Mouse (Mus musculus) liver, embryonic 11.5 days (tissue): Measurements from ENCODE around the gene Fam25c. TPM values are rescaled to one million over a fixed set of nuclear protein-coding genes. Genes with fewer than 3 reads are reported as not detected.
A peak's percentile ranks its signal among the peaks of the same experiment; 100 is the strongest.
"Not testable (repeated sequence)": the region's sequence is repeated elsewhere in the genome, so short reads cannot be mapped to it uniquely, and the experiment has no call there.

Experiments used
- ATAC-seq: fragments of 200-750 bp; cut with Nextera tagmentation; replicated peaks from 2 replicates; pipeline ENCODE4 v1.8.0; 2017; ENCODE audit warnings: moderate number of reproducible peaks, mild to moderate bottlenecking, moderate TSS enrichment, moderate library complexity; ENCODE audit not compliant: low FRiP score
- DNase-seq: peaks from one replicate; pipeline ENCODE4 v3.0.0-alpha.2; 2017; ENCODE audit warnings: low spot score
- H3K27ac ChIP-seq: fragments of 300-500 bp; sonication (generic); 2 replicates; pipeline ENCODE4 v1.5.1; 2014; ENCODE audit warnings: mild to moderate bottlenecking, low read depth, low read length, control low read depth
- H3K27me3 ChIP-seq: fragments of 300-500 bp; sonication (generic); replicated peaks from 2 replicates; pipeline ENCODE4 v1.6.1; 2014; ENCODE audit warnings: low read length, mixed read lengths; ENCODE audit not compliant: control insufficient read depth, insufficient read depth
- H3K36me3 ChIP-seq: fragments of 300-500 bp; sonication (generic); 2 replicates; pipeline ENCODE4 v1.6.1; 2014; ENCODE audit warnings: mild to moderate bottlenecking, low read length, moderate library complexity, mixed read lengths; ENCODE audit not compliant: control insufficient read depth, insufficient read depth
- H3K4me1 ChIP-seq: fragments of 300-500 bp; sonication (generic); replicated peaks from 2 replicates; pipeline ENCODE4 v1.6.1; 2014; ENCODE audit warnings: low read length, mixed read lengths; ENCODE audit not compliant: control insufficient read depth, insufficient read depth
- H3K4me2 ChIP-seq: fragments of 300-500 bp; sonication (generic); 2 replicates; pipeline ENCODE4 v1.6.1; 2014; ENCODE audit warnings: mild to moderate bottlenecking, control low read depth, moderate library complexity
- H3K4me3 ChIP-seq: fragments of 300-500 bp; sonication (generic); 2 replicates; pipeline ENCODE4 v1.5.1; 2014; ENCODE audit warnings: low read depth, low read length, control low read depth
- H3K9ac ChIP-seq: fragments of 300-500 bp; sonication (generic); 2 replicates; pipeline ENCODE4 v1.6.1; 2014; ENCODE audit warnings: low read depth, low read length, control low read depth
- H3K9me3 ChIP-seq: fragments of 300-500 bp; sonication (generic); 2 replicates; pipeline ENCODE4 v1.6.1; 2016; ENCODE audit warnings: low read length, inconsistent platforms, mixed read lengths; ENCODE audit not compliant: control insufficient read depth
- WGBS: fragments of 180-500 bp; shearing (Covaris S2); extraction: QIAGEN DNeasy Blood & Tissue Kit; methylation state at CpG from one replicate; pipeline ENCODE4 v1.1.7; 2014; 5-methylcytosine and 5-hydroxymethylcytosine counted together
- polyA plus RNA-seq: library from polyadenylated mRNA; unstranded; fragments of >200 nt; fragmentation: Nextera tagmentation; extraction: Ambion mirVana; gene quantifications from 2 replicates; pipeline ENCODE4 v1.2.1, GENCODE M21; 2014

The Fam25c gene
- polyA plus RNA-seq, 1 experiment from 2014 or later = 0.66 TPM

DNA sequence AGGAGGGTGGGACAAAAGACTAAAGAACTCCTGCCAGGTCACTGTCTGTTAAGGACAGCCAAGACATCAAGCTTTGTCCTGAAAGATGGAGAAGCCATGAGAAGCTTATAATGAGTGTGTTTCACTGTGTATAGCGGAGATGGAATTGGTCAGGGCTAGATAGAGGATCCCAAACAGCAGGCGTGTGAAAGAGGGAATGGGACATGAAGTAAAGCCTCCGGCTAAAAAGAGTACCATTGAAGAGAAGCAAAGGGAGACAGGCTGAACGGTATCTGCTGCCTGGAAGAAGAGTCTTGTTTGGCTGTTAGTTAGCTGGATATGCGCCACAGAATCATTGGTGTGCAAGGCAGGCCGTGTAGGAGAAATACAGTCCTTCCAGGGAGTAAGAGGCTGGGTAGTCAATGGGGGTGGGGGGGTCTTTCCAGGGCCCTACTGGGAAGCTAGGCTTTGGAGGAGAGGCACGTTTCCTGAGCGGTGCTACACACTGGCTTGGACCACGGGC lies 24.5 kb downstream of the Fam25c start:
- no peak overlapping the region for H3K9ac ChIP-seq
- H3K27me3 ChIP-seq = no peaks in the 10 kb centered on the region
- H3K9me3 ChIP-seq = no peaks in the 10 kb centered on the region
- 0 out of 2 replicates have a peak, but pooled peaks cover 3% of the 10 kb centered on the region for H3K4me1 ChIP-seq
- WGBS = 88% methylated on average over 9 of the region's 9 CpGs
- H3K4me3 ChIP-seq = no peak overlapping the region
- H3K36me3 ChIP-seq = peaks cover 30% of the 10 kb centered on the region
- DNase-seq (no peak), ATAC-seq (no peak)
- no peak overlapping the region for H3K4me2 ChIP-seq
- H3K27ac ChIP-seq = no peak overlapping the region

DNA sequence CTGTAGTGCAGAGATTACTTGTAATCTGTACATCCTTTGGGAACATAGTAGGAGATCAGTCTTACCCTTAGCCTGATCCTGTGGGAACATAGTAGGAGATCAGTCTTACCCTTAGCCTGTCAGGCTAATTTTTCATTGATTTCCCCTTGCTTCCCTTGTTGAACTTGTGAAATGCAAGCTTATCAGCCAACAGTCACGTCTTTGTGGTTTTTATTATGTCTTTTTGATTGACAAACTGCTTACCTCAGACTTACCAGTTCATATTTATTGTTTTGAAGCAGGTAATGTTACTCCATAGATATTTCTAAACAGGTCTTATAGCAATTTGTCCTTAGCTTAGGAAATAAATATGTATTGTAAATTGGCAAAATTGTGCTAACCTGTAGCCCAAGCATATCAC lies 27.6 kb downstream of the Fam25c start:
- no peak overlapping the region for H3K4me3 ChIP-seq
- no peaks in the 10 kb centered on the region for H3K9me3 ChIP-seq
- H3K9ac ChIP-seq = no peak overlapping the region
- H3K4me2 ChIP-seq = no peak overlapping the region
- H3K27ac ChIP-seq = no peak overlapping the region
- WGBS = 33% methylated on average over 1 of the region's 1 CpGs
- ATAC-seq = no peak
- peak; percentile 15 for DNase-seq
- peaks cover 27% of the 10 kb centered on the region for H3K36me3 ChIP-seq
- H3K27me3 ChIP-seq = no peaks in the 10 kb centered on the region
- 0 out of 2 replicates have a peak, but pooled peaks cover 3% of the 10 kb centered on the region for H3K4me1 ChIP-seq

DNA sequence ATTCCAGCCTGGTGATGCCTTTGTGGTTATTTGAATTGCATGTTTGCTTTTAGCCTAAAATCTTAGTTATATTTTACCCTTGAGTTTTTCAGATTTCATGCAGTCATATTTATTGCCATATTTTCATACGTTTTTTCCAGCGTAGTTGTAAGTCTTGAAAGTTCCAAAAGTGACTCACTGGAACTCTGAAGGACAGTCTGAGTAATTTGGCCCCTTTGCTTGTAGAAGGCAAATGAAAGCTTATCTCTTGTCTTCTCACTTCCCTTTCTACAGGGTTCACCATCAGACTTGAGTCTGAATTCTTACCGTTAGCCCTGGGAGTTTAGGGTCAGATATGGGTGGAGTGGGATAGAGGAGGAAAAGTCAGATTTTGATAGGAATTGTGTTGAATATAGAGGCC lies 28.6 kb downstream of the Fam25c start:
- Histone ChIP-seq H3K36me3 (peaks cover 27% of the 10 kb centered on the region), H3K9ac (no peak overlapping the region)

DNA sequence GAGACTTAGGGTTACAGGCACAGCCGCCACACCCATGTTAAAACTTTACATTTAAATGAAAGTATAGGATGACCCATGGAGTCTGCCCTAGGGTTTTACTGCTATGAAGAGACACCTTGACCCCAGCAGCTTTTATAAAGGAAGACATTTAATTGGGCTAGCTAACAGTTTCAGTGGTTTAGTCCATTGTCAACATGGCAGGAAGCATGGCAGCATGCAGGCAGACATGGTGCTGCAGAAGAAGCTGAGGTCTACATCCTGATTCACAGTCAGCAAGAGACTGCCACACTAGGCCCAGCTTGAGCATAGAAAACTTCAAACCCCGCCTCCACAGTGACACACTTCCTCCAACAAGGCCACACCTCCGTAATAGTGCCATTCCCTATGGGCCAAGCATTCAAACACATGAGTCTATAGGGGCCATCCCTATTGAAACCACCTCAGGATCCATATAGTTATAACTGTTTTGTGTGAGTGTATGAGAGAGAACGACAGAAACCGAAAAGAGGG lies 31.6 kb downstream of the Fam25c start:
- DNase-seq (peak; percentile 28), ATAC-seq (no peak; the same call in 1 of the 2 replicates)
- no peak overlapping the region for H3K27ac ChIP-seq
- H3K36me3 ChIP-seq = peaks cover 19% of the 10 kb centered on the region; the same call in 1 of the 2 replicates
- no peak overlapping the region for H3K4me3 ChIP-seq
- H3K27me3 ChIP-seq = no peaks in the 10 kb centered on the region
- 0 out of 2 replicates have a peak, but pooled peaks cover 3% of the 10 kb centered on the region for H3K4me1 ChIP-seq
- WGBS = 90% methylated on average over 5 of the region's 5 CpGs
- H3K9me3 ChIP-seq = no peaks in the 10 kb centered on the region
- no peak overlapping the region for H3K9ac ChIP-seq
- no peak overlapping the region for H3K4me2 ChIP-seq

More for the DNA sequence above, 28.6 kb downstream of the Fam25c start:
- Histone ChIP-seq H3K4me1 (0 out of 2 replicates have a peak, but pooled peaks cover 3% of the 10 kb centered on the region), H3K27me3 (no peaks in the 10 kb centered on the region), H3K4me3 (no peak overlapping the region), H3K9me3 (no peaks in the 10 kb centered on the region), H3K27ac (no peak overlapping the region), H3K4me2 (no peak overlapping the region)
- WGBS = 61% methylated on average over 3 of the region's 3 CpGs
- no peak for ATAC-seq
- DNase-seq = peak; percentile 15

DNA sequence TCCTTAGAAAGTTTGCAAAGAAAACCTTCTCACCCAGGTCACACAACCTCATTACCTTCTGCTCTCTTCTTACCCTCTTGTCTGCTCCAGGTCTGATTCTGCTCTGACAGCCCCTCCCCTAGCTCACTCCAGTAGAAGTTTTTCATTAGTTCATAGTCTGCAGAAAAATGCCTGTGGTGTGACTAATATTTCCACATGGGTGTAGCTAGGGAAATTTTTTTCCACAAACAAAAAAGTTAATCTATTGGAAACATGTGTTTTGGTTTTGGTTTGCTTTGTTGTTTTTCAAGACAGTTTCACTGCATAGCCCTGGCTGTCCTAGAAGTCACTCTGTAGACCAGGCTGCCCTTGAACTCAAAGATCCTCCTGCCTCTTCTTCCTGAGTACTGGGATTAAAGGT lies 37.1 kb downstream of the Fam25c start:
- Histone ChIP-seq H3K36me3 (peaks cover 16% of the 10 kb centered on the region; the same call in 1 of the 2 replicates), H3K4me3 (no peak overlapping the region), H3K9ac (no peak overlapping the region), H3K9me3 (no peaks in the 10 kb centered on the region), H3K4me1 (peaks cover 4% of the 10 kb centered on the region; the same call in 1 of the 2 replicates), H3K27me3 (no peaks in the 10 kb centered on the region), H3K4me2 (no peak overlapping the region), H3K27ac (no peak overlapping the region)
- ATAC-seq (no peak), DNase-seq (no peak)

DNA sequence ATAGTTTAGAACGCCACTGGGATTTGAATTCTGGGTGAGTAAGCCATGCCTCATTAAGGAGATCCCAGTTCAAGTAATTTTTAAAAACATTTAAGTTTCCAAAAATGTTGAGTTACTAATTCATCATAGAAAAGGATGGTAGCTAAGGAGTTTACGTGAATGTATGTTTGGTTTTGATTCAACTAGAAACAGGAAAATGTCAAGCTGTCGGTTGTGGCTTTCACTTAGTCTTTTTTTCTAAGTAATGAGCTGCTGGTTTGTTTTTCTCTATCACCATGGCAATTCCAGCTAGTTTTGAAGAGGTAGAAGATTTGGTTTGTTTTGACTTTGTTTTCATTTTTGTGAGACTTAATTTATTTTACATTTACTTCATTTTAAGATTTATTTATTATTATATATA lies 37.8 kb downstream of the Fam25c start:
- DNase-seq = no peak
- ATAC-seq = no peak

DNA sequence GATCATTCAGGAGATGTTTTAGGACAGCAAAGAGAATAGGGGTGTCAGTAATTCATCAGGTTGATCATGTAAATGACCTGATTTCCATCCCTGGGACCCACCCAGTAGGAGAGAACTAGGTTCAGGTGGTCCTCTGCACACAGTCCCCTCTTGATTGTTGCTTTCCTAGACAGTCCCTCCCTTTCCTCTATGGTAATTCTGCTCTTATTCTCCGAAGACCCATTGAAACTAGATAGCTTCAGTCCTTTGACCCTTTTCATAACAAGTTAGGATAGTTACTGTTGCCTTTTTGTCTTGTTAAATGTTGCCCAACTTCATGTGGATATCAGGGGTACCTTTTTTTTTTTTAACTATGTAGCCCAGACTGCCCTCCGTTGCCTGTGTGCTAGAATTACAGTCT lies 38.9 kb downstream of the Fam25c start:
- no peaks in the 10 kb centered on the region for H3K9me3 ChIP-seq
- peaks cover 13% of the 10 kb centered on the region; the same call in 1 of the 2 replicates for H3K36me3 ChIP-seq
- no peak overlapping the region for H3K4me3 ChIP-seq
- no peak overlapping the region for H3K9ac ChIP-seq
- H3K4me1 ChIP-seq = peaks cover 8% of the 10 kb centered on the region; the same call in 1 of the 2 replicates
- H3K4me2 ChIP-seq = no peak overlapping the region; the same call in 1 of the 2 replicates
- WGBS = 85% methylated on average over 2 of the region's 2 CpGs
- H3K27ac ChIP-seq = no peak overlapping the region
- no peak for ATAC-seq
- H3K27me3 ChIP-seq = no peaks in the 10 kb centered on the region
- peak; percentile 8 for DNase-seq

More for the DNA sequence above, 37.8 kb downstream of the Fam25c start:
- Histone ChIP-seq H3K27ac (no peak overlapping the region), H3K9me3 (no peaks in the 10 kb centered on the region), H3K4me3 (no peak overlapping the region), H3K4me1 (peaks cover 8% of the 10 kb centered on the region; the same call in 1 of the 2 replicates), H3K4me2 (no peak overlapping the region; the same call in 1 of the 2 replicates), H3K27me3 (no peaks in the 10 kb centered on the region), H3K36me3 (peaks cover 16% of the 10 kb centered on the region; the same call in 1 of the 2 replicates), H3K9ac (no peak overlapping the region)
- WGBS = 85% methylated on average over 3 of the region's 3 CpGs

DNA sequence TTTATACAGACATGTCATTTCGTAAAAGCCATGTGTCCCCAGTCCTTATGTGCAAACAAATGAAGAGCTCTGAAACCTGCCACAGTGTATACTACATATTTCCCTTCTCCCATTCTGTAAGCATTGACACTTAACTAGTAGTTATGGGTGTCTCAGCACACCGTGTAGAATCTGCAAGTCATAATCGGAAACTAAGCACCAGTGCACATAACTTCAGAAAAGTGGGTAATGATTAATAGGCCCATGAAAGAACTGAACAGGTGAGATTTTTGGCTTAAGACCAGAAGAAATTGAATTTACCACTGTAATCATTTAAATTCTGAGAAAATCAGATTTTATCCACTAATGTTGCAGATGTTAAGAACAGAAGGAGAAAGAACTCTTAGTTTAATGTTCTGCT lies 40.4 kb downstream of the Fam25c start:
- ATAC-seq = no peak

DNA sequence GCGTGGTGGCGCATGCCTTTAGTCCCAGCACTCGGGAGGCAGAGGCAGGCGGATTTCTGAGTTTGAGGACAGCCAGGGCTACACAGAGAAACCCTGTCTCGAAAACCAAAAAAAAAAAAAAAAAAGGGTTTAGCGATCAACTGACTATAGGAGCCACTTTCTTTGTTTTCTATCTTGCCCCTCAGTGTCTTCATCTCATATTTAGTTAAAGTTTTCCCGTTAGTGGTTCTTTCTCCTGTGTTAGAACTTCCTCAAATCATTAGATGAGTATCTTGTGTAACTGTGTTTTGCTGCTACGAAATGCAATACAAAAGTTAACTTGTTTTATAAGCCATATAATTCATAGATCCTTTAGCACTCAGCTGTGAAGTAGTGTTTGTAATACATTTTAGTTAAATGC lies 40.9 kb downstream of the Fam25c start:
- not testable (repeated sequence) for DNase-seq
- WGBS = 73% methylated on average over 8 of the region's 8 CpGs

More for the DNA sequence above, 40.4 kb downstream of the Fam25c start:
- Histone ChIP-seq H3K9me3 (no peaks in the 10 kb centered on the region), H3K4me2 (peak overlapping the region; percentile 45), H3K4me1 (peaks cover 8% of the 10 kb centered on the region; the same call in 1 of the 2 replicates), H3K4me3 (0 out of 2 replicates have a peak overlapping the region, but pooled peaks have one; percentile 26), H3K27me3 (no peaks in the 10 kb centered on the region), H3K36me3 (peaks cover 10% of the 10 kb centered on the region; the same call in 1 of the 2 replicates), H3K9ac (no peak overlapping the region), H3K27ac (no peak overlapping the region)
- WGBS = 79% methylated on average over 3 of the region's 3 CpGs
- no peak for DNase-seq

More for the DNA sequence above, 40.9 kb downstream of the Fam25c start:
- peak overlapping the region; percentile 94 for H3K4me3 ChIP-seq
- ATAC-seq, H3K9me3 ChIP-seq, H3K9ac ChIP-seq, H3K4me1 ChIP-seq, H3K36me3 ChIP-seq, H3K27ac ChIP-seq, H3K27me3 ChIP-seq: not testable (repeated sequence)
- peak overlapping the region; percentile 45 for H3K4me2 ChIP-seq
